Mouse (Mus musculus): ENCODE data around the gene Bcl11a.

DNA sequence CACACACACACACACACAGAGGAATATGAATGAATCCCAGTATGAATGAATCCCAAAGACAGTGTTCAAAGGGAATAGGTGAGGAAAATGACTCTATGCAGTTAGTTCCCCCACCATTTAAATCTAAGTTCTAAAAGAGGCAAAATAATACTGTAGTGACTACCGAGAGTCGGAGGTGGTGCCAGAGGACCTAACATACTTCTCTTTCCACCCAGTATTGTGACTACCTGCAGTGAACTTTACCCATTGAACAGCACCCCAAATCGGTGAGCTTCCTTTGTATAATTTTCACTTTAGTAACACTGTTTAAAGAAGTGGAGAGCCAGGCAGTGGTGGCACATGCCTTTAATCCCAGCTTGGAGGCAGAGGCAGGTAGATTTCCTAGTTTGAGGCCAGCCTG is 121.7 kb downstream of the Bcl11a start:
- TF ChIP-seq CTCF (IDR thresholded peaks at IDR 0.05; ENCODE audit: low read depth, low read length) (no peak), POLR2A (IDR thresholded peaks at IDR 0.05; ENCODE audit: borderline replicate concordance, low read depth, low read length) (no peak)

Measured in bone marrow macrophage, adult 2 months (primary cell).